ENCODE assay signal across 8 mouse cellular contexts in genomic region chr11:120231379-120231778, GRCm38 (mm10). TPM values are rescaled to one million over a fixed set of nuclear protein-coding genes. Genes with fewer than 3 reads are reported as not detected.
DNase-seq lines count a peak whose midpoint lies in the region; ATAC-seq and TF ChIP-seq lines count a peak whose summit lies in the region.

No protein-coding gene starts in this region.

- no peak for TF ChIP-seq CTCF in E14TG2a.4 (conservative IDR thresholded peaks at IDR 0.05; ENCODE audit: low read length)
- no peak for TF ChIP-seq CTCF in heart, postnatal 0 days (IDR thresholded peaks at IDR 0.05; ENCODE audit: low read depth)
- TF ChIP-seq CTCF in liver, postnatal 0 days (IDR thresholded peaks at IDR 0.05; ENCODE audit: low read depth), result no peak

- H3K9ac ChIP-seq in forebrain, embryonic 12.5 days, result peak overlapping the region; percentile 99
- peak overlapping the region; percentile 97 for H3K9ac ChIP-seq in heart, postnatal 0 days (replicated peaks; ENCODE audit: low read depth, low read length)
- peak overlapping the region; percentile 86 for H3K9ac ChIP-seq in liver, postnatal 0 days (replicated peaks)
- H3K9ac ChIP-seq in neural tube, embryonic 14.5 days (replicated peaks; ENCODE audit: low read depth, low read length), result peak overlapping the region; percentile 99

- ATAC-seq in forebrain, embryonic 12.5 days (ENCODE audit: low FRiP score), result peak; percentile 78
- peak; percentile 63 for ATAC-seq in heart, postnatal 0 days (ENCODE audit: insufficient read depth, low read depth)
- ATAC-seq in liver, postnatal 0 days, result peak; percentile 69
- peak; percentile 61 for ATAC-seq in neural tube, embryonic 14.5 days (ENCODE audit: low read depth)

- H3K27me3 ChIP-seq in E14TG2a.4 (ENCODE audit: insufficient read depth, low read length), result peaks cover 10% of the 10 kb centered on the region
- H3K27me3 ChIP-seq in forebrain, embryonic 12.5 days, result peaks cover 5% of the 10 kb centered on the region; the same call in 1 of the 2 replicates
- no peaks in the 10 kb centered on the region for H3K27me3 ChIP-seq in heart, postnatal 0 days (ENCODE audit: control insufficient read depth, insufficient read depth, low read length)
- peaks cover 22% of the 10 kb centered on the region for H3K27me3 ChIP-seq in liver, postnatal 0 days (ENCODE audit: insufficient read depth, low read length)
- H3K27me3 ChIP-seq in neural tube, embryonic 14.5 days (ENCODE audit: control insufficient read depth, insufficient read depth, low read length), result no peaks in the 10 kb centered on the region

- H3K4me2 ChIP-seq in forebrain, embryonic 12.5 days, result peak overlapping the region; percentile 93
- peak overlapping the region; percentile 97 for H3K4me2 ChIP-seq in heart, postnatal 0 days (ENCODE audit: low read depth, low read length)
- H3K4me2 ChIP-seq in liver, postnatal 0 days (ENCODE audit: low read depth, low read length), result peak overlapping the region; percentile 98
- H3K4me2 ChIP-seq in neural tube, embryonic 14.5 days (ENCODE audit: low read depth, low read length), result peak overlapping the region; percentile 84

- H3K9me3 ChIP-seq in E14TG2a.4 (ENCODE audit: low read length), result no peaks in the 10 kb centered on the region
- no peaks in the 10 kb centered on the region for H3K9me3 ChIP-seq in forebrain, embryonic 12.5 days
- H3K9me3 ChIP-seq in heart, postnatal 0 days (replicated peaks; ENCODE audit: control insufficient read depth, low read length), result no peaks in the 10 kb centered on the region
- H3K9me3 ChIP-seq in liver, postnatal 0 days (ENCODE audit: low read length), result no peaks in the 10 kb centered on the region
- H3K9me3 ChIP-seq in neural tube, embryonic 14.5 days (ENCODE audit: control insufficient read depth, low read length), result no peaks in the 10 kb centered on the region

- peaks cover 40% of the 10 kb centered on the region for H3K36me3 ChIP-seq in E14TG2a.4 (ENCODE audit: insufficient read depth, low read length)
- H3K36me3 ChIP-seq in forebrain, embryonic 12.5 days (replicated peaks), result 0 out of 2 replicates have a peak, but pooled peaks cover 4% of the 10 kb centered on the region
- H3K36me3 ChIP-seq in heart, postnatal 0 days (replicated peaks; ENCODE audit: control insufficient read depth, insufficient read depth, low read length), result no peaks in the 10 kb centered on the region
- no peaks in the 10 kb centered on the region for H3K36me3 ChIP-seq in liver, postnatal 0 days (replicated peaks; ENCODE audit: insufficient read depth, low read length)
- H3K36me3 ChIP-seq in neural tube, embryonic 14.5 days (ENCODE audit: control insufficient read depth, insufficient read depth, low read length), result no peaks in the 10 kb centered on the region

- H3K4me1 ChIP-seq in E14TG2a.4 (replicated peaks; ENCODE audit: low read depth, low read length), result peaks cover 61% of the 10 kb centered on the region
- peaks cover 47% of the 10 kb centered on the region for H3K4me1 ChIP-seq in forebrain, embryonic 12.5 days
- H3K4me1 ChIP-seq in heart, postnatal 0 days (ENCODE audit: control insufficient read depth, insufficient read depth), result peaks cover 37% of the 10 kb centered on the region
- peaks cover 39% of the 10 kb centered on the region for H3K4me1 ChIP-seq in liver, postnatal 0 days (ENCODE audit: insufficient read depth)
- H3K4me1 ChIP-seq in neural tube, embryonic 14.5 days (ENCODE audit: control insufficient read depth, insufficient read depth, low read length), result peaks cover 38% of the 10 kb centered on the region

- peak overlapping the region; percentile 99 for H3K27ac ChIP-seq in forebrain, embryonic 12.5 days
- peak overlapping the region; percentile 94 for H3K27ac ChIP-seq in heart, postnatal 0 days (ENCODE audit: low read depth)
- peak overlapping the region; percentile 84 for H3K27ac ChIP-seq in liver, postnatal 0 days (ENCODE audit: low read depth)
- H3K27ac ChIP-seq in neural tube, embryonic 14.5 days (ENCODE audit: low read depth, low read length), result peak overlapping the region; percentile 98

- under 1% methylated on average over 25 of the region's 27 CpGs for WGBS in forebrain, embryonic 12.5 days
- 0% methylated on average over 24 of the region's 27 CpGs for WGBS in heart, postnatal 0 days
- under 1% methylated on average over 25 of the region's 27 CpGs for WGBS in large intestine, adult 2 months
- under 1% methylated on average over 26 of the region's 27 CpGs for WGBS in liver, postnatal 0 days (ENCODE audit: insufficient replicate concordance)
- WGBS in neural tube, embryonic 14.5 days, result under 1% methylated on average over 25 of the region's 27 CpGs

- peak; percentile 89 for DNase-seq in c-Kit-positive CD71-positive TER-119-positive erythroid progenitor cells, embryonic 14.5 days (ENCODE audit: low spot score)
- peak; percentile 99 for DNase-seq in heart, postnatal 0 days (ENCODE audit: low spot score)
- DNase-seq in large intestine, adult 2 months (ENCODE audit: low read depth, low spot score), result peak; percentile 97
- peak; percentile 97 for DNase-seq in liver, postnatal 0 days
- peak; percentile 100 for DNase-seq in testis, postnatal 10 days (ENCODE audit: low spot score)

- peak overlapping the region; percentile 92 for H3K4me3 ChIP-seq in E14TG2a.4 (replicated peaks; ENCODE audit: low read length)
- peak overlapping the region; percentile 95 for H3K4me3 ChIP-seq in forebrain, embryonic 12.5 days (replicated peaks)
- peak overlapping the region; percentile 85 for H3K4me3 ChIP-seq in heart, postnatal 0 days (ENCODE audit: low read depth, low read length)
- H3K4me3 ChIP-seq in liver, postnatal 0 days (ENCODE audit: low read depth, low read length), result peak overlapping the region; percentile 82
- peak overlapping the region; percentile 96 for H3K4me3 ChIP-seq in neural tube, embryonic 14.5 days (ENCODE audit: low read depth, low read length)

- TF ChIP-seq EP300 in heart, postnatal 0 days (IDR thresholded peaks at IDR 0.05; ENCODE audit: low read depth), result peak; percentile 93
- peak; percentile 71 for TF ChIP-seq EP300 in liver, postnatal 0 days (IDR thresholded peaks at IDR 0.05; ENCODE audit: low read depth)

RNA-seq across cellular contexts. Expression of gene Bahcc1, which starts 1.4 kb away (rescaled TPM):
- polyA plus RNA-seq in forebrain, embryonic 12.5 days (2016; fragmentation: Nextera tagmentation; extraction: Ambion mirVana), result 23.5 and 24.0 TPM in 2 replicates
- 12.2 and 13.1 TPM in 2 replicates for total RNA-seq in heart, postnatal 0 days (2014; rRNA removed; ENCODE audit: low replicate concordance)
- 2.8 and 3.5 TPM in 2 replicates for polyA plus RNA-seq in heart, postnatal 0 days (2015; fragmentation: Nextera tagmentation; extraction: Ambion mirVana)
- polyA plus RNA-seq in large intestine, adult 2 months (2012; rRNA removed), result 7.6 and 8.2 TPM in 2 replicates
- 1.1 and 1.2 TPM in 2 replicates for polyA plus RNA-seq in liver, postnatal 0 days (2015; fragmentation: Nextera tagmentation; extraction: Ambion mirVana)
- 17.0 and 20.8 TPM in 2 replicates for polyA plus RNA-seq in neural tube, embryonic 14.5 days (2014; fragmentation: Nextera tagmentation; extraction: Ambion mirVana)

Comparison
In these comparisons a context has a peak if more than half of its experiments do, and no peak if none do; other contexts are left out.
1. Peak in every context shown above with its lines: DNase-seq, ATAC-seq, H3K4me3 ChIP-seq and H3K27ac ChIP-seq.